Mouse (Mus musculus) E14TG2a.4 (cell line): ENCODE measurements around the gene Trim8.

Experiments
- CTCF ChIP-seq: conservative IDR thresholded peaks from 2 replicates; pipeline ENCODE4 v1.5.1; 2014; ENCODE audit warnings: low read length
- NANOG ChIP-seq: IDR thresholded peaks from 2 replicates; pipeline ENCODE4 v1.6.1; 2014; ENCODE audit warnings: borderline replicate concordance, low read length, mixed read lengths

DNA sequence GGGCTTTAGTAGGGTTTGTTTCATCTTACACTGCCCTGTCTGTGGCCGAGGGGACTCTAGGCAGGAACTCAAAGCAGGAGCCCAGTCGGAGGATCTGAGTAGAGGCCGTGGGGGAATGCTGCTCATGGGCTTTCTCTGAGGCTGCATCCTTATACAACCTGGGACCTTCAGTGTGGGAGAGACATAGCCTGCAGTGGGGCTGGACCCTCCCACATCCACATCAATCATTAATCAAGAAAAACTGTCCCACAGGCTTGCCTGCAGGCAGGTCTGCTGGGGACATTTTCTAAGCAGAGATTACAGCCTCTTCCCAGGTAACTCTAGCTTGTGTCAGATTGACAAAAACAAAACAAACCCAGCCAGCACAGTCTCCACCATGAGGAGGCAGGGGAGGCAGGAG, 38.9 kb upstream of the Trim8 start:
- no peak for TF ChIP-seq CTCF
- no peak for TF ChIP-seq NANOG
